9 mouse cellular contexts compared by ENCODE assay signal in the genomic region with DNA sequence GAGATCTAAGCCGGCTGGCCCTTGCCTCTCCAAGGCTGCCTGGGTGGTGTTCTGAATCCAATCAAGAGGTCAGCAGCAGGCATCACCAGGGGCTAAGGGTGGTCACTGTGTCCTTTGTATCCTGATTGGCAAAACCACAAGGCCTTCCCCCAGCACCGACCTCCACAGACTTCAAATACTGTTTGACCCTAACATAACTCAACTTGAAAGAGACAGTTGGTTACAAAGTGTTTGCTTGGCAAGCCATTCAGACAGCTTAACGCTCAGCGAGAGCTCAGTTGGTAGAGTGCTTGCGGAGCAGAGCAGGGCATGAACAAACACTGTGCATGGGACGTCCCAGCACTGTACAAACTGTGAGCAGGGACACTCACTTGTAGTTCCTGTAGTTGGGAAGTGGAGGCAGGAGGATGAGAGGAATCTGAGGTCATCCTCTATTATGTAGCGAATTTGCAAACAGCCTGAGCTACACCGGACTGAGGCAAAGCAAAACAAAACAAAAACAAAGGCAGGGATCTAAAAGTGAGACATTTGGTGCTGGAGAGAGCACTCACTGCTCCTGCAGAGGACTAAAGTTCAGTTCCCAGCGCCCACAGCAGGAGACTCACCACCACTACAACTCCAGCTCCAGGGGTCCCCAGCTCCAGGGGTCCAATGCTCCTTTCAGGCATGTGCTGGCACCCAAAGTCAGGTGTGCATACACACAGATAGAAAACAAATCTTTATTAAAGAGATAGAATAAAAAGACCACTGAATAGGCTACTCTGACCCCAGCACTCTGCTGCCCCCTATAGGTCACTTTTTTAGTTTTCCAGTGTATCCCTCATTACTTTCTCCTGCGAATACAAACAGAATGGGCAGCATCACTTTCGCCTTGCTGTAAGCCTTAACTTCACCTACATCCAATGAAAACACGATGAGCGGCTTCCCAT.
DNase-seq lines count a peak whose midpoint lies in the region; ATAC-seq lines count a peak whose summit lies in the region.
"Had no signal": no experiment of that assay in that cellular context is flagged by ENCODE, and none has a peak within 500 bp of the region (broad histone marks: within the 10 kb centered on the region; RNA-seq: fewer than 3 reads in every experiment).

No protein-coding gene starts in this region.

- no peaks in the 10 kb centered on the region for H3K36me3 ChIP-seq in forebrain, embryonic 12.5 days (replicated peaks)
- no peaks in the 10 kb centered on the region for H3K36me3 ChIP-seq in forebrain, embryonic 16.5 days (ENCODE audit: control insufficient read depth, insufficient read depth)
- no peaks in the 10 kb centered on the region for H3K36me3 ChIP-seq in neural tube, embryonic 13.5 days
- H3K36me3 ChIP-seq: liver, embryonic 13.5 days had no signal

- no peaks in the 10 kb centered on the region for H3K9me3 ChIP-seq in forebrain, embryonic 12.5 days
- no peaks in the 10 kb centered on the region for H3K9me3 ChIP-seq in forebrain, embryonic 16.5 days (ENCODE audit: control insufficient read depth, low read length)
- no peaks in the 10 kb centered on the region for H3K9me3 ChIP-seq in neural tube, embryonic 13.5 days
- H3K9me3 ChIP-seq: liver, embryonic 13.5 days had no signal

- no peak overlapping the region for H3K9ac ChIP-seq in forebrain, embryonic 12.5 days
- H3K9ac ChIP-seq in forebrain, embryonic 16.5 days (replicated peaks; ENCODE audit: low read depth, low read length), result no peak overlapping the region
- H3K9ac ChIP-seq in neural tube, embryonic 13.5 days, result no peak overlapping the region
- H3K9ac ChIP-seq: liver, embryonic 13.5 days had no signal

- no peak overlapping the region for H3K4me2 ChIP-seq in forebrain, embryonic 12.5 days
- no peak overlapping the region for H3K4me2 ChIP-seq in forebrain, embryonic 16.5 days (ENCODE audit: low read length)
- H3K4me2 ChIP-seq in neural tube, embryonic 13.5 days, result no peak overlapping the region
- H3K4me2 ChIP-seq: liver, embryonic 13.5 days had no signal

- no peak for DNase-seq in neural tube, embryonic 10.5 days (ENCODE audit: extremely low spot score, low spot score)
- DNase-seq in embryo, embryonic 9.5 days (ENCODE audit: extremely low spot score), result peak; percentile 63
- DNase-seq in lung, postnatal 14 days, result peak; percentile 72
- no peak for DNase-seq in layer of hippocampus, postnatal 10 days (ENCODE audit: low spot score in 2 of 2)
- DNase-seq: liver, embryonic 13.5 days had no signal

- no peak overlapping the region for H3K4me3 ChIP-seq in forebrain, embryonic 12.5 days (replicated peaks)
- H3K4me3 ChIP-seq in forebrain, embryonic 16.5 days (replicated peaks; ENCODE audit: low read length), result no peak overlapping the region
- no peak overlapping the region for H3K4me3 ChIP-seq in neural tube, embryonic 13.5 days
- H3K4me3 ChIP-seq: liver, embryonic 13.5 days had no signal

- H3K27ac ChIP-seq in forebrain, embryonic 12.5 days, result 0 out of 2 replicates have a peak overlapping the region, but pooled peaks have one; percentile 13
- H3K27ac ChIP-seq in forebrain, embryonic 16.5 days (ENCODE audit: low read length), result no peak overlapping the region
- H3K27ac ChIP-seq in neural tube, embryonic 13.5 days (replicated peaks), result peak overlapping the region; percentile 14; the same call in 1 of the 2 replicates
- H3K27ac ChIP-seq: liver, embryonic 13.5 days had no signal

- H3K4me1 ChIP-seq in forebrain, embryonic 12.5 days, result peaks cover 25% of the 10 kb centered on the region
- peaks cover 14% of the 10 kb centered on the region for H3K4me1 ChIP-seq in forebrain, embryonic 16.5 days (replicated peaks; ENCODE audit: control insufficient read depth, insufficient read depth, low read length)
- peaks cover 53% of the 10 kb centered on the region for H3K4me1 ChIP-seq in neural tube, embryonic 13.5 days (replicated peaks)
- H3K4me1 ChIP-seq: liver, embryonic 13.5 days had no signal

- H3K27me3 ChIP-seq in forebrain, embryonic 12.5 days, result peaks cover 16% of the 10 kb centered on the region; the same call in 1 of the 2 replicates
- H3K27me3 ChIP-seq in forebrain, embryonic 16.5 days (replicated peaks; ENCODE audit: control insufficient read depth, insufficient read depth, low read length), result no peaks in the 10 kb centered on the region
- peaks cover 4% of the 10 kb centered on the region; the same call in 1 of the 2 replicates for H3K27me3 ChIP-seq in neural tube, embryonic 13.5 days
- H3K27me3 ChIP-seq: liver, embryonic 13.5 days had no signal

- ATAC-seq in forebrain, embryonic 12.5 days (ENCODE audit: low FRiP score), result no peak
- ATAC-seq in forebrain, embryonic 16.5 days, result no peak
- 0 out of 2 replicates have a peak, but pooled peaks have one; percentile 14 for ATAC-seq in neural tube, embryonic 13.5 days (ENCODE audit: low read depth)
- no peak for ATAC-seq in activated CD4-positive, CD25-positive, alpha-beta regulatory T cell, adult 4 months

- WGBS in forebrain, embryonic 12.5 days, result 59% methylated on average over 13 of the region's 13 CpGs
- 58% methylated on average over 13 of the region's 13 CpGs for WGBS in forebrain, embryonic 16.5 days
- WGBS in neural tube, embryonic 13.5 days, result 49% methylated on average over 13 of the region's 13 CpGs

Comparison
In these comparisons a context has a peak if more than half of its experiments do, and no peak if none do; other contexts are left out.
1. DNase-seq: peak in embryo, embryonic 9.5 days (single experiment) and lung, postnatal 14 days (single experiment); none in neural tube, embryonic 10.5 days (single experiment) and layer of hippocampus, postnatal 10 days (0 of 2).